Mouse (Mus musculus): ENCODE measurements around the gene Camk1d. TPM values are rescaled to one million over a fixed set of nuclear protein-coding genes. Genes with fewer than 3 reads are reported as not detected.
A peak's percentile ranks its signal among the peaks of the same experiment; 100 is the strongest.

The Camk1d gene
- polyA plus RNA-seq, 1 experiment, result 1.0 TPM

- TF ChIP-seq POLR2A (IDR thresholded peaks at IDR 0.05; ENCODE audit: low read depth, low read length), result no peak
- TF ChIP-seq CTCF (conservative IDR thresholded peaks at IDR 0.05; ENCODE audit: insufficient read depth, insufficient read length, low read depth, low read length), result no peak
- Histone ChIP-seq H3K36me3 (ENCODE audit: control insufficient read depth, insufficient read depth, low read length) (no peaks in the 10 kb centered on the region), H3K4me1 (ENCODE audit: control insufficient read depth, insufficient read depth, low read length) (no peaks in the 10 kb centered on the region), H3K4me3 (ENCODE audit: insufficient read depth, low read depth, low read length) (no peak overlapping the region), H3K27me3 (replicated peaks; ENCODE audit: control insufficient read depth, insufficient read depth, low read length) (no peaks in the 10 kb centered on the region; the same call in 1 of the 2 replicates), H3K27ac (ENCODE audit: insufficient read depth, low read depth, low read length) (no peak overlapping the region)
- WGBS, result 90% methylated on average over 4 of the region's 4 CpGs
- no peak for DNase-seq
Measured at GRCm38 (mm10) chr2:5709911-5710310, 4.4 kb downstream of the Camk1d start.

DNA sequence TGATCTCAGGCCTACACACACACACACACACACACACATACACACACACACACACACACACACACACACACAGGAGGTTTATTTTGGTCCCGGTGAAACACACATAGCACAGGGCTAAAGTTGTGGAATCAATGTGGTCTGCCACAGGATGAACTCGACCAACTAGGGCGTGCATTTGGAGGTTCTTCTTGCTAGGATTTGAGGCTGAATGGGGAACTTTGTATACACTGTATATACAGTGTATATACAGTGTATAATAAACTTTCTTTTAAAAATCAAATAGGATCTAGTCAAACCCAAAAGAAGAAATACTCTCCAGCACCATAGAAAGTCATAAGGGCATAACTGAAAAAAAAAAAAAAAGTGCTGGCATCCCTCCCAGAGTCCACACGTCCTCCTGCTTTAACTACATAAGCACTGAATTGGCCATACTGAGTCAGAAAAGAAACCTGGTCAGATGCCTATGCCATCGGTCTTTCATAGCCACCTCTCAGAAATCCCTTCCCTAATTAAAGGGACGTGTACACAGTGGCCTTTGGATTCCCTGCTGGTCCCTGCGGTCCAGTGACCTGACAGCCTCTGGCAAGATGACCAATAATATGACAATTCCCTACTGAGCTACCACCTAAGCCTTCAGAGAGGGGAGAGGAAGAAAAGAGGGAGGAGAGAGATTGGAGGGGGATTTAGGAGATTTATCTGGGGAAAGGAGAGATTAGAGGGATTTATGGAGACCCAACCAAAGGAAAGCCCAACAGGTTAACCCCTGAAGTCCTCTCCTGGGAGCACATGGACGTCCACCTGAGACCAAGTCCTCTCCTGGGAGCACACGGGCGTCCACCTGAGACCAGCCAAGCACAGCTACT lies 6.2 kb downstream of the Camk1d start:
- Histone ChIP-seq H3K27me3 (replicated peaks; ENCODE audit: control insufficient read depth, insufficient read depth, low read length) (no peaks in the 10 kb centered on the region), H3K36me3 (ENCODE audit: control insufficient read depth, insufficient read depth, low read length) (no peaks in the 10 kb centered on the region), H3K4me3 (ENCODE audit: insufficient read depth, low read depth, low read length) (no peak overlapping the region), H3K4me1 (ENCODE audit: control insufficient read depth, insufficient read depth, low read length) (no peaks in the 10 kb centered on the region), H3K27ac (ENCODE audit: insufficient read depth, low read depth, low read length) (no peak overlapping the region)
- WGBS, result 70% methylated on average over 10 of the region's 10 CpGs
- TF ChIP-seq POLR2A (IDR thresholded peaks at IDR 0.05; ENCODE audit: low read depth, low read length) (no peak), CTCF (conservative IDR thresholded peaks at IDR 0.05; ENCODE audit: insufficient read depth, insufficient read length, low read depth, low read length) (no peak)
- no peak for DNase-seq

GRCm38 (mm10) chr2:5706618-5707017 lies 7.7 kb downstream of the Camk1d start:
- H3K27ac ChIP-seq (ENCODE audit: insufficient read depth, low read depth, low read length), result no peak overlapping the region
- no peaks in the 10 kb centered on the region for H3K4me1 ChIP-seq (ENCODE audit: control insufficient read depth, insufficient read depth, low read length)
- peak; percentile 4 for DNase-seq
- TF ChIP-seq POLR2A (IDR thresholded peaks at IDR 0.05; ENCODE audit: low read depth, low read length) (no peak), CTCF (conservative IDR thresholded peaks at IDR 0.05; ENCODE audit: insufficient read depth, insufficient read length, low read depth, low read length) (no peak)
- no peak overlapping the region for H3K4me3 ChIP-seq (ENCODE audit: insufficient read depth, low read depth, low read length)
- 70% methylated on average over 4 of the region's 4 CpGs for WGBS
- H3K27me3 ChIP-seq (replicated peaks; ENCODE audit: control insufficient read depth, insufficient read depth, low read length), result no peaks in the 10 kb centered on the region
- no peaks in the 10 kb centered on the region for H3K36me3 ChIP-seq (ENCODE audit: control insufficient read depth, insufficient read depth, low read length)

DNA sequence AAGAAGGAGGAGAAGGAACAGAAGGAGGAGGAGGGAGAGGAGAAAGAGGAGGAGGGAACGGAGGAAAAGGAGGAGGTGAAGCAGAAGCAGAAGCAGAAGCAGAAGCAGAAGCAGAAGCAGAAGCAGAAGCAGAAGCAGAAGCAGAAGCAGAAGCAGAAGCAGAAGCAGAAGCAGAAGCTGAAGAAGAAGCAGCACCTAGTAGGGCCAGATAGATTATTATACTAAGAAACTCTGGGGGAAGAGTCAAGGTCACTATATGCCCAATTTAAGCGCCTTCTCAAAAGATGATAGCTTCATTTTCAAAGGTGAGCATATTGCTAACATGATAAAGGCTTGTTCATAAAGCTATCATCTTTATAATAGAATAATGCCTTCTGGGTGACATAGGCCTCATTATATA lies 11.9 kb downstream of the Camk1d start:
- Histone ChIP-seq H3K27ac (ENCODE audit: insufficient read depth, low read depth, low read length) (no peak overlapping the region), H3K4me1 (ENCODE audit: control insufficient read depth, insufficient read depth, low read length) (no peaks in the 10 kb centered on the region), H3K36me3 (ENCODE audit: control insufficient read depth, insufficient read depth, low read length) (no peaks in the 10 kb centered on the region), H3K27me3 (replicated peaks; ENCODE audit: control insufficient read depth, insufficient read depth, low read length) (no peaks in the 10 kb centered on the region), H3K4me3 (ENCODE audit: insufficient read depth, low read depth, low read length) (no peak overlapping the region)
- TF ChIP-seq CTCF (conservative IDR thresholded peaks at IDR 0.05; ENCODE audit: insufficient read depth, insufficient read length, low read depth, low read length), result no peak
- TF ChIP-seq POLR2A (IDR thresholded peaks at IDR 0.05; ENCODE audit: low read depth, low read length), result no peak
- no peak for DNase-seq
- 88% methylated on average over 2 of the region's 2 CpGs for WGBS

GRCm38 (mm10) chr2:5700931-5701330 lies 13.4 kb downstream of the Camk1d start:
- 93% methylated on average over 3 of the region's 3 CpGs for WGBS
- no peak for DNase-seq
- Histone ChIP-seq H3K4me1 (ENCODE audit: control insufficient read depth, insufficient read depth, low read length) (no peaks in the 10 kb centered on the region), H3K27me3 (replicated peaks; ENCODE audit: control insufficient read depth, insufficient read depth, low read length) (no peaks in the 10 kb centered on the region), H3K27ac (ENCODE audit: insufficient read depth, low read depth, low read length) (no peak overlapping the region), H3K4me3 (ENCODE audit: insufficient read depth, low read depth, low read length) (no peak overlapping the region), H3K36me3 (ENCODE audit: control insufficient read depth, insufficient read depth, low read length) (no peaks in the 10 kb centered on the region)
- no peak for TF ChIP-seq CTCF (conservative IDR thresholded peaks at IDR 0.05; ENCODE audit: insufficient read depth, insufficient read length, low read depth, low read length)
- TF ChIP-seq POLR2A (IDR thresholded peaks at IDR 0.05; ENCODE audit: low read depth, low read length), result no peak

DNA sequence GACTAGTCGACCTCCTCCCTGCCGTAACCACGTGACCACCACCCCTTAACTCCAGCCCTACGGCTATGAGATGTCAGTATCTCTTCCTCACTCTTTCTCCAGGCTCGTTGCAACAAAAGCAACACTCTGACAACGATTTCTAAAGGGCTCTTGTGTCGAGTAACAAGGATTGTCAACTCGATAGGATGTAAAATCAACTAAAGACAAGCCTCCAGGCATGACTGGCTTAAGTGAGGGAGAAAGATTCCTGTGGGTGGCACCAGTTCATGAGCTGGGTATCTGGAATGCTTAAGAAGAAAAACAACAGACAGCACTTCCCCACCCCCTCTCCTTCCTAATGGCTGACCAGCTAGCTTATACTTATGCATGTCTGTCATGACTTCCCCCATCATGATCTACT lies 15.9 kb downstream of the Camk1d start:
- Histone ChIP-seq H3K27me3 (replicated peaks; ENCODE audit: control insufficient read depth, insufficient read depth, low read length) (no peaks in the 10 kb centered on the region), H3K27ac (ENCODE audit: insufficient read depth, low read depth, low read length) (no peak overlapping the region), H3K36me3 (ENCODE audit: control insufficient read depth, insufficient read depth, low read length) (no peaks in the 10 kb centered on the region), H3K4me3 (ENCODE audit: insufficient read depth, low read depth, low read length) (no peak overlapping the region), H3K4me1 (ENCODE audit: control insufficient read depth, insufficient read depth, low read length) (no peaks in the 10 kb centered on the region)
- no peak for DNase-seq
- TF ChIP-seq POLR2A (IDR thresholded peaks at IDR 0.05; ENCODE audit: low read depth, low read length) (no peak), CTCF (conservative IDR thresholded peaks at IDR 0.05; ENCODE audit: insufficient read depth, insufficient read length, low read depth, low read length) (no peak)
- 74% methylated on average over 8 of the region's 8 CpGs for WGBS

DNA sequence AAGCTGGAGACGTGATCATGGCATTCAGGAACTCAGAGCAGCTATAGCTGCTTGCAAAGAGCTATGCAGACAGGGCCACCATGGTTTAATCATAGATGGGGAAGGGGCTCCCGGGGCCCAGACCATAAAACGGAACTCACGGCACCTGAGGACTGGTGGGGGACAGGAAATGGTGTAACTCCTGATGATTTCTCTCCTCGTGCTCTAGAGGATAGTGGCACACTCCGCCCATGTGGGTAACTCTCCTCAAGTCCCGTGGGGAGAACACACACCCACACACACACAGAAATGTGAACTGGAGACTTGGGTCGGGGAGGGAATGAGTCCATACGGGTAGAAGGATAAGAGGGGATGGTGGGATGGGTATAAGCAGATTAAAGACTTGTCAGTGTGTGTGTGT lies 20.2 kb downstream of the Camk1d start:
- WGBS, result 65% methylated on average over 9 of the region's 9 CpGs
- Histone ChIP-seq H3K4me3 (ENCODE audit: insufficient read depth, low read depth, low read length) (no peak overlapping the region), H3K27me3 (replicated peaks; ENCODE audit: control insufficient read depth, insufficient read depth, low read length) (no peaks in the 10 kb centered on the region), H3K4me1 (ENCODE audit: control insufficient read depth, insufficient read depth, low read length) (no peaks in the 10 kb centered on the region), H3K27ac (ENCODE audit: insufficient read depth, low read depth, low read length) (no peak overlapping the region), H3K36me3 (ENCODE audit: control insufficient read depth, insufficient read depth, low read length) (no peaks in the 10 kb centered on the region)
- DNase-seq, result no peak
- no peak for TF ChIP-seq POLR2A (IDR thresholded peaks at IDR 0.05; ENCODE audit: low read depth, low read length)
- TF ChIP-seq CTCF (conservative IDR thresholded peaks at IDR 0.05; ENCODE audit: insufficient read depth, insufficient read length, low read depth, low read length), result no peak

Measured in kidney, adult 2 months (tissue).